Mouse (Mus musculus) heart, embryonic 14.5 days (tissue): ENCODE results near the gene Wdr5b. TPM values are rescaled to one million over a fixed set of nuclear protein-coding genes. Genes with fewer than 3 reads are reported as not detected.

ENCODE experiments used
- ATAC-seq: fragments of 200-750 bp; cut with Nextera tagmentation; 2 replicates; pipeline ENCODE4 v1.8.0; 2017; ENCODE audit warnings: low read depth, moderate TSS enrichment; ENCODE audit not compliant: insufficient number of reproducible peaks, insufficient read depth, low FRiP score
- H3K27ac ChIP-seq, 2 experiments: fragments of 200-500 bp in 1 of 2; fragments of 300-500 bp in 1 of 2; sonication (generic) in 1 of 2; replicated peaks in 1 of 2; 2 replicates each; pipeline ENCODE4 v1.5.1; 2012 to 2014; ENCODE audit warnings: low read depth in 2 of 2, low read length in 2 of 2, control low read depth in 1 of 2, mild to moderate bottlenecking in 1 of 2, mixed read lengths in 1 of 2; ENCODE audit not compliant: control insufficient read depth in 1 of 2, insufficient read depth in 1 of 2
- H3K27me3 ChIP-seq: fragments of 300-500 bp; sonication (generic); 2 replicates; pipeline ENCODE4 v1.6.1; 2014; ENCODE audit warnings: mild to moderate bottlenecking, low read length, control low read depth; ENCODE audit not compliant: control insufficient read depth, insufficient read depth
- H3K36me3 ChIP-seq: fragments of 300-500 bp; sonication (generic); 2 replicates; pipeline ENCODE4 v1.6.1; 2014; ENCODE audit warnings: mild to moderate bottlenecking, control low read depth, low read length, mixed read lengths; ENCODE audit not compliant: control insufficient read depth, insufficient read depth
- H3K4me1 ChIP-seq, 2 experiments: fragments of 200-500 bp in 1 of 2; fragments of 300-500 bp in 1 of 2; sonication (generic) in 1 of 2; 2 replicates each; pipeline ENCODE4 v1.6.1; 2012 to 2014; ENCODE audit warnings: low read length in 2 of 2, control low read depth in 1 of 2, mixed read lengths in 1 of 2; ENCODE audit not compliant: control insufficient read depth in 2 of 2, insufficient read depth in 2 of 2
- H3K4me2 ChIP-seq: fragments of 300-500 bp; sonication (generic); 2 replicates; pipeline ENCODE4 v1.6.1; 2014; ENCODE audit warnings: mild to moderate bottlenecking, low read length
- H3K4me3 ChIP-seq, 2 experiments: fragments of 200-500 bp in 1 of 2; fragments of 300-500 bp in 1 of 2; sonication (generic) in 1 of 2; 2 replicates each; pipeline ENCODE4 v1.5.1; 2012 to 2014; ENCODE audit warnings: low read length in 2 of 2, mild to moderate bottlenecking in 2 of 2, control low read depth in 1 of 2, low read depth in 1 of 2, moderate library complexity in 1 of 2; ENCODE audit not compliant: control insufficient read depth in 1 of 2, insufficient read depth in 1 of 2
- H3K9ac ChIP-seq: fragments of 300-500 bp; sonication (generic); 2 replicates; pipeline ENCODE4 v1.6.1; 2014; ENCODE audit warnings: mild to moderate bottlenecking, low read length
- H3K9me3 ChIP-seq: fragments of 300-500 bp; sonication (generic); 2 replicates; pipeline ENCODE4 v1.6.1; 2016; ENCODE audit warnings: low read length, control low read depth; ENCODE audit not compliant: control insufficient read depth
- WGBS: fragments of 180-500 bp; shearing (Covaris S2); extraction: QIAGEN DNeasy Blood & Tissue Kit; methylation state at CpG from one replicate; pipeline ENCODE4 v1.1.7; 2014; 5-methylcytosine and 5-hydroxymethylcytosine counted together
- polyA plus RNA-seq: library from polyadenylated mRNA; unstranded; fragments of >200 nt; fragmentation: Nextera tagmentation; extraction: Ambion mirVana; gene quantifications from 2 replicates; pipeline ENCODE4 v1.2.1, GENCODE M21; 2014

The Wdr5b gene
- polyA plus RNA-seq, 1 experiment from 2014 or later: 7.8 TPM

DNA sequence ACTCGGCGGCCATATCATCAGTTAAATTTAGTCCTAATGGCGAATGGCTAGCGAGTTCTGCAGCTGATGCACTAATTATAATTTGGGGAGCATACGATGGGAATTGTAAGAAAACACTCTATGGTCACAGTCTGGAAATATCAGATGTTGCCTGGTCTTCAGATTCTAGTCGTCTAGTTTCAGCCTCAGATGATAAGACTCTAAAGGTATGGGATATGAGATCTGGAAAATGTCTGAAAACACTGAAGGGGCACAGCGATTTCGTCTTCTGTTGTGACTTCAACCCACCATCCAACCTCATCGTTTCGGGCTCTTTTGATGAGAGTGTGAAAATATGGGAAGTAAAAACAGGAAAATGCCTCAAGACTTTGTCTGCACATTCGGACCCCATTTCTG, 633 bp downstream of the Wdr5b start:
- no peaks in the 10 kb centered on the region for H3K9me3 ChIP-seq
- H3K4me3 ChIP-seq: peak overlapping the region; percentile 67 to 72
- no peak for ATAC-seq
- H3K4me2 ChIP-seq: peak overlapping the region; percentile 69
- peak overlapping the region; percentile 88 for H3K9ac ChIP-seq
- H3K4me1 ChIP-seq: peaks cover 9 to 28% of the 10 kb centered on the region in 2 experiments
- peaks cover 54% of the 10 kb centered on the region for H3K36me3 ChIP-seq
- WGBS: 18% methylated on average over 11 of the region's 11 CpGs
- H3K27me3 ChIP-seq: no peaks in the 10 kb centered on the region
- peak overlapping the region; percentile 78 to 90 for H3K27ac ChIP-seq

DNA sequence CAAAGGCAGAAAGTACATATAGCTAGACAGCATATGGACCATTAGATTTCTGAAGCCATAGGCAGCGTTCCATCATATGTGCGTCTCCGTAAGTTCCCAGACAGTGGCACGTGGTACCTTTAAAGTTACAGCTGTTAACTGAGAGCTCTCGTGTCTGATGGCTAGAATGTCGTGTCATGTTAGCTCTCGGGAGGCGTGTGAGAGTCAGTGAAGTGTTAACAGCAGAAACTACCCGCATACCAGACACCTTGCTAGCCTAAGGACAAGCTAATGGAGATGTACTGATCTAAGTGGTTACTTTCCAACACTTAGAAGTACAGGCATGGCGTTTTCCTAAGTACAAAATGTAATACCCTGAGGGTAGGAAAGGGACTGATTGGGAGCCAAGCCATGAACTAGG, 2.1 kb downstream of the Wdr5b start:
- H3K36me3 ChIP-seq: peaks cover 57% of the 10 kb centered on the region
- no peaks in the 10 kb centered on the region for H3K9me3 ChIP-seq
- ATAC-seq: peak; percentile 18; the same call in 1 of the 2 replicates
- H3K4me3 ChIP-seq: no peak overlapping the region
- 0 out of 4 replicates have a peak overlapping the region, but pooled peaks of 1 of the 2 experiments have one; percentile 21 for H3K27ac ChIP-seq
- H3K27me3 ChIP-seq: no peaks in the 10 kb centered on the region
- peaks cover 9 to 28% of the 10 kb centered on the region in 2 experiments for H3K4me1 ChIP-seq
- H3K9ac ChIP-seq: no peak overlapping the region
- 38% methylated on average over 10 of the region's 10 CpGs for WGBS
- H3K4me2 ChIP-seq: peak overlapping the region; percentile 4; the same call in 1 of the 2 replicates

DNA sequence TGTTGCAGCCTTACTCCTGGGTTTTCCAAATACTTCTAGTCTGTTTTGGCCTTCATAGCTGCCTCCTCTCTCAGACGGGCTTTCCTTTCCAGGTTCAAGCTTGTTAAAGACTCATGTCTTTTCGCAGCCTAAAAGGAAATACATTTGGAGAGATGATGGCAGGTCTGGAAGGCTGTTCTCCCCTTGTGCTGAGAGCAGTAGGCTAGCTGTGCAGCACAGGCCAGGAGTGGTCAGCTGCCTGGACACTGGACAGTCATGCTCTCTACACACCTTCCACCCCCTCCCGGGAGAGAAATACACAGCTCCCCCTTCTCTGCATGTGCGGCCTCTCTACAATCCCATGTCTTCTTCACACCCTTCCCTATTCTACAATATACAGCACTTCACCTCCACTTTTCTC, 3.0 kb downstream of the Wdr5b start:
- 71% methylated on average over 4 of the region's 4 CpGs for WGBS
- Histone ChIP-seq H3K4me2 (no peak overlapping the region), H3K27ac (no peak overlapping the region), H3K4me1 (peaks cover 9 to 28% of the 10 kb centered on the region in 2 experiments), H3K9ac (no peak overlapping the region; the same call in 1 of the 2 replicates), H3K27me3 (no peaks in the 10 kb centered on the region), H3K4me3 (no peak overlapping the region), H3K36me3 (peaks cover 66% of the 10 kb centered on the region), H3K9me3 (no peaks in the 10 kb centered on the region)
- no peak for ATAC-seq

DNA sequence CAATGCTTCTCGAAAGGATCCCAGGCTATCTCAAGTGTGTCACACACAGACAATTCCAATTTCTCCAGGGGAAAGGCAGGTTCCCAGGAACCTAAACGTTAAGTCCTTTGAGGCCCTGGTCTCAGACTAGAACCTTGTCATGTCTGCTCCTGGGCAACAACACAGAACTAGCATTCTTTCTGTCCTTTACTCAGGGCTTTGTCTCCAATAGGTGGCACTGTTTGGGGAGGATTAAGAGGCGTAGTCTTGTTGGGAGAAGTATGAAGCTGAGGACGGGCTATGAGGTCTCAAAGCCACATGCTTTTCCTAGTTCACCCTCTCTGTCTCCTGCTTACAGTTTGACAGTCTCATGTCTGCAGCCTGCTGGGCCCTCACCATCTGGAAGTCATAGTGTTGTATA, 6.5 kb downstream of the Wdr5b start:
- Histone ChIP-seq H3K36me3 (peaks cover 96% of the 10 kb centered on the region), H3K27ac (no peak overlapping the region), H3K4me1 (peaks cover 6 to 19% of the 10 kb centered on the region in 2 experiments), H3K9ac (no peak overlapping the region), H3K9me3 (no peaks in the 10 kb centered on the region), H3K4me2 (no peak overlapping the region), H3K4me3 (no peak overlapping the region), H3K27me3 (no peaks in the 10 kb centered on the region)
- 88% methylated on average over 4 of the region's 4 CpGs for WGBS
- ATAC-seq: no peak

DNA sequence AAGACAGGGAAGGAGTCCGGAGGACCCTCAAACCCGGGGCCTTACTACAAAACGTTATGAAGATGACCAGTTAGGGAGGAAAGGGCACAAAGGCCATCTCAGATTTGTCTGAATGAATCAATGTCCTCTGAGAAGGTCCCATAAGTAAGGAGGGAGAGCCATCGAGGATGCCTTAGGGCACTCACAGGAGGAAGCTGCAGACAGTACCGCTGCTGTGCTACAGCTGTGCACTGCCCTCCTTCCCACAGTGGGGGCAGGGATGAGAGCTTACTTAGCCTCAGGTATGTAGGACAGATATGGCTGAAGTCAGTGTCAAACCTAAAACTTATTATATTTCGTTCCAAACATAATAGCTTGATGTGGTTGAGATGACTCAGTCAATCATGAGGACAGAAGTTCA, 10.5 kb downstream of the Wdr5b start:
- H3K4me3 ChIP-seq: no peak overlapping the region
- H3K27me3 ChIP-seq: no peaks in the 10 kb centered on the region
- no peak for ATAC-seq
- H3K4me1 ChIP-seq: peaks cover 17 to 26% of the 10 kb centered on the region in 2 experiments
- H3K27ac ChIP-seq: no peak overlapping the region
- WGBS: 90% methylated on average over 6 of the region's 6 CpGs
- peaks cover 63% of the 10 kb centered on the region for H3K36me3 ChIP-seq
- no peaks in the 10 kb centered on the region for H3K9me3 ChIP-seq
- no peak overlapping the region for H3K4me2 ChIP-seq
- H3K9ac ChIP-seq: no peak overlapping the region

DNA sequence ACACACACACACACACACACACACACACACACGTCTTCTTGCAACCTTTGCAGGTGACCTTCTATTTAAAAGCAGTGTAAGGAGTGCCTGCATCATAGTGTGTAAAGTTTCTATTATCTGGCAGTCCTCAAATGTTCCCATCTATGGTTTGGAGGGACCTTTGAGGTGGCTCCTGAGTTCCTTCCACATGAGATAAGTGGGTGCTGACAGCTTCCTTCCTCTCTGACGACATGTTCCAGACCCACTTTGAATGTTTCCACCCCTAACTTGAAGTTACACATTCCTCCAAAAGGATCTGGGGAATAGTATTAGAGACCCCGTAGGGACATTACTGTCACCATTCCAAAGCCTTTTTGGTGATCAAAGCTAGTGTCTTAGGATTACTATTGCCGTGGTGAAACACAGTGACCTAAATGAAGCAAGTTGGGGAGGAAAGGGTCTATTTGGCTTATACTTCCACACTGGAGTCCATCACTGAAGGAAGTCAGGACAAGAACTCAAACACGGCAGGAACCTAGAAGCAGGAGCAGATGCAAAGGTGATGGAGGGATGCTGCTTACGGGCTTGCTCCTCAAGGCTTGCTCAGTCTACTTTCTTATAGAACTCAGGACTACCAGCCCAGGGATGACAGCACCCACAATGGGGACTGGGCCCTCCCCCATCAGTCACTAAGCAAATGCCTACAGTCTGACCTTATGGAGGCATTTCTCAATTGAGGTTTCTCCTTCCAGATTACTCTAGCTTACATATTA, 12.7 kb downstream of the Wdr5b start:
- Histone ChIP-seq H3K4me2 (no peak overlapping the region), H3K9me3 (no peaks in the 10 kb centered on the region), H3K27me3 (no peaks in the 10 kb centered on the region), H3K9ac (no peak overlapping the region), H3K4me1 (peaks cover 22 to 40% of the 10 kb centered on the region in 2 experiments), H3K36me3 (peaks cover 47% of the 10 kb centered on the region), H3K4me3 (no peak overlapping the region), H3K27ac (peak overlapping the region; percentile 85 to 86)
- peak; percentile 76 for ATAC-seq
- 19% methylated on average over 6 of the region's 6 CpGs for WGBS

DNA sequence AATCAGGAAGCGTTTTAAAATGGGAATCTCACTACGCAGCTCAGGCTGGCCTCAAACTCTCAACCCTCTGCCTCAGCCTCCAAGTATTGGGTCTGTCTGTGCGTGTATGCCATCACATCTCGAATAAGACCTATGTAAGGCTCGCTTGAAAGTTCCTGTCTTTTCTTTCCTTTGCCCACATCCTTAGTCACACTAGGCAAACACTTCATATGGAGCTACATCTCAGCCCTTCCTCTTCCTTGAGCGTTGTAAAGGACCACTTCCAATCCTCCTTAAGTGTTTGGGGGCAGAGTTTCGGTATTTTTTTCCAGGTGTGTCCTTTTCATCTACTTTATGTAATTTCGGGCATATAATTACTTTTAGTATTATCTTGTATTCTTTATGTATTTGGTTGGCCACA, 13.9 kb downstream of the Wdr5b start:
- 94% methylated on average over 8 of the region's 8 CpGs for WGBS
- Histone ChIP-seq H3K9ac (no peak overlapping the region), H3K4me2 (no peak overlapping the region), H3K4me1 (peaks cover 27 to 52% of the 10 kb centered on the region in 2 experiments), H3K36me3 (peaks cover 35% of the 10 kb centered on the region), H3K4me3 (no peak overlapping the region), H3K27ac (peak overlapping the region in 1 of 2 experiments; percentile 86; a peak in 1 of 4 replicates), H3K27me3 (no peaks in the 10 kb centered on the region), H3K9me3 (no peaks in the 10 kb centered on the region)
- no peak for ATAC-seq
